Mouse (Mus musculus) hematopoietic stem cell, adult 5-6 weeks (primary cell): ENCODE data around the gene 1700013F07Rik. TPM values are rescaled to one million over a fixed set of nuclear protein-coding genes. Genes with fewer than 3 reads are reported as not detected.
"Not testable (repeated sequence)": the region's sequence is repeated elsewhere in the genome, so short reads cannot be mapped to it uniquely, and the experiment has no call there.

Experiments
- ATAC-seq, 2 experiments: fragments of 125-278 bp in 1 of 2; replicated peaks in 1 of 2; 2 replicates each; pipeline ENCODE4 v1.8.0; 2016 to 2017; ENCODE audit warnings: inconsistent platforms in 2 of 2, mild to moderate bottlenecking in 2 of 2, moderate number of reproducible peaks in 2 of 2, low read depth in 1 of 2, moderate TSS enrichment in 1 of 2; ENCODE audit not compliant: low FRiP score in 2 of 2, poor library complexity in 2 of 2, severe bottlenecking in 2 of 2, insufficient read depth in 1 of 2, low TSS enrichment in 1 of 2
- total RNA-seq: library from RNA; stranded (forward); fragments of 172-1452, 232-1000 nt; gene quantifications from 2 replicates; pipeline ENCODE4 v1.2.3, GENCODE M21; 2017

The 1700013F07Rik gene
- total RNA-seq, 1 experiment from 2014 or later: not detected

GRCm38 (mm10) chr3:108535896-108536516 is 2.1 kb downstream of the 1700013F07Rik start:
- no peak; a peak in 1 of 4 replicates for ATAC-seq

GRCm38 (mm10) chr3:108536517-108537260 is 2.7 kb downstream of the 1700013F07Rik start, which contains the start of gene 5330417C22Rik:
Gene 5330417C22Rik, minus strand, starts transcription at chr3:108536536.
- peak; percentile 54 to 59 for ATAC-seq

- peak; percentile 70 to 72 for ATAC-seq
Observed at GRCm38 (mm10) chr3:108537303-108537702, 3.4 kb downstream of the 1700013F07Rik start.

- ATAC-seq: no peak
Observed at GRCm38 (mm10) chr3:108542299-108542698, 8.3 kb downstream of the 1700013F07Rik start.

- peak; percentile 25 to 52 for ATAC-seq
Observed at GRCm38 (mm10) chr3:108554111-108554561, 20.2 kb downstream of the 1700013F07Rik start.

- ATAC-seq: peak; percentile 99
Observed at GRCm38 (mm10) chr3:108554587-108555312, 20.8 kb downstream of the 1700013F07Rik start.

- no peak for ATAC-seq
Observed at GRCm38 (mm10) chr3:108557888-108558287, 23.9 kb downstream of the 1700013F07Rik start.

- ATAC-seq: peak; percentile 94 to 95
Observed at GRCm38 (mm10) chr3:108562133-108562730, 28.3 kb downstream of the 1700013F07Rik start, which contains the start of gene Tmem167b. Gene Tmem167b, minus strand, starts transcription at chr3:108562466.

- ATAC-seq: peak; percentile 50 to 57
Observed at GRCm38 (mm10) chr3:108562777-108563271, 28.9 kb downstream of the 1700013F07Rik start.

GRCm38 (mm10) chr3:108563309-108563708 is 29.4 kb downstream of the 1700013F07Rik start:
- ATAC-seq: peak; percentile 59 to 62

- ATAC-seq: no peak
Observed at GRCm38 (mm10) chr3:108567990-108568877, 34.3 kb downstream of the 1700013F07Rik start.

GRCm38 (mm10) chr3:108569636-108570035 is 35.7 kb downstream of the 1700013F07Rik start:
- ATAC-seq: not testable (repeated sequence)

- ATAC-seq: no peak
Observed at GRCm38 (mm10) chr3:108570813-108571212, 36.9 kb downstream of the 1700013F07Rik start.

GRCm38 (mm10) chr3:108571443-108572294 is 37.7 kb downstream of the 1700013F07Rik start, which contains the start of gene Taf13:
Gene Taf13, plus strand, starts transcription at chr3:108571698.
- ATAC-seq: peak; percentile 95 to 97

- ATAC-seq: 0 out of 4 replicates have a peak, but pooled peaks of 1 of the 2 experiments have one; percentile 1
Observed at GRCm38 (mm10) chr3:108572309-108573010, 38.5 kb downstream of the 1700013F07Rik start.
